Mouse (Mus musculus) bone marrow, adult 2 months (tissue): ENCODE measurements around the gene Sipa1l3. TPM values are rescaled to one million over a fixed set of nuclear protein-coding genes. Genes with fewer than 3 reads are reported as not detected.

Experiments
- H3K27ac ChIP-seq: fragments of 200-500 bp; 2 replicates; pipeline ENCODE4 v1.5.1; 2012; ENCODE audit warnings: low read depth, mild to moderate bottlenecking, control low read depth, inconsistent platforms, low read length; ENCODE audit not compliant: control insufficient read depth, poor library complexity, insufficient read depth
- H3K4me1 ChIP-seq: fragments of 200-500 bp; 2 replicates; pipeline ENCODE4 v1.6.1; 2011; ENCODE audit warnings: low read length; ENCODE audit not compliant: control insufficient read depth, insufficient read depth
- H3K4me3 ChIP-seq: fragments of 200-500 bp; replicated peaks from 2 replicates; pipeline ENCODE3; 2011; ENCODE audit warnings: mild to moderate bottlenecking, low read depth, low read length, control low read depth; ENCODE audit not compliant: control insufficient read depth
- CTCF ChIP-seq: fragments of 200-500 bp; IDR thresholded peaks from 2 replicates; pipeline ENCODE4 v1.5.1; 2011; ENCODE audit warnings: low read length, control low read depth; ENCODE audit not compliant: control insufficient read depth, insufficient read depth
- POLR2A ChIP-seq: fragments of 200-500 bp; IDR thresholded peaks from 2 replicates; pipeline ENCODE4 v1.6.1; 2011; ENCODE audit warnings: low read depth, mild to moderate bottlenecking, control low read depth, low read length, borderline replicate concordance; ENCODE audit not compliant: control insufficient read depth
- WGBS: fragments of 180-500 bp; shearing (Covaris S2); methylation state at CpG from one replicate; pipeline ENCODE4 v1.1.7; 2018; 5-methylcytosine and 5-hydroxymethylcytosine counted together
- polyA plus RNA-seq: library from polyadenylated mRNA; stranded (reverse); fragments of >200 nt; gene quantifications from 2 replicates; pipeline ENCODE4 v1.2.4, GENCODE M21; 2011; ENCODE audit warnings: low replicate concordance; ENCODE audit not compliant: missing spikeins, insufficient read depth, insufficient read length

Gene Sipa1l3
- polyA plus RNA-seq, 1 experiment = 16.8 TPM

GRCm38 (mm10) chr7:29480590-29481344 lies 37.7 kb downstream of the Sipa1l3 start:
- Histone ChIP-seq H3K4me3 (no peak overlapping the region), H3K4me1 (no peaks in the 10 kb centered on the region), H3K27ac (no peak overlapping the region)
- 87% methylated on average over 16 of the region's 16 CpGs for WGBS
- TF ChIP-seq POLR2A (no peak), CTCF (no peak)

DNA sequence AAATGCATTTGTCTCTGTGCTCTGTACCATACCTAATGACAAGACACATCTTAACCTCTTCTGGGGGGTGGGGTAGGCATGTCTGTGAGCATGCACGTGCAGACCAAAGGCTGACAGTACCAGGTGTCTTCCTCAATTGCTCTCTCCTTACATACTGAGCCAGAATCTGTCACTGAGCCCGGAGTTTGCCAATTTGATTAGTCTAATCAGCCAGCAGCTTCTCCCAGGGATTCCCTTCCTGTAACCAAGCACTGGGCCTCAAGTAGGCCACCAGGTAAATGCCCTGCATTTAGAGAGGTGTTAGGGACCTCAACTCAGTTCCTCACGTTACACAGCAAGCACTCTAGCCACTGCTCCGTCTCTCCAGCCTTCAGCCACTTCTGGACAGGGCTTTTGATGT lies 38.3 kb downstream of the Sipa1l3 start:
- Histone ChIP-seq H3K4me3 (no peak overlapping the region), H3K4me1 (no peaks in the 10 kb centered on the region), H3K27ac (no peak overlapping the region)
- no peak for TF ChIP-seq POLR2A
- 74% methylated on average over 4 of the region's 4 CpGs for WGBS

- Histone ChIP-seq H3K27ac (no peak overlapping the region), H3K4me3 (no peak overlapping the region), H3K4me1 (no peaks in the 10 kb centered on the region)
- TF ChIP-seq CTCF = no peak
- TF ChIP-seq POLR2A = no peak
- 89% methylated on average over 7 of the region's 7 CpGs for WGBS
Observed at GRCm38 (mm10) chr7:29475005-29475404, 43.4 kb downstream of the Sipa1l3 start.

- H3K4me3 ChIP-seq = no peak overlapping the region
- TF ChIP-seq CTCF (no peak), POLR2A (no peak)
Observed at GRCm38 (mm10) chr7:29471309-29471708, 47.1 kb downstream of the Sipa1l3 start.

DNA sequence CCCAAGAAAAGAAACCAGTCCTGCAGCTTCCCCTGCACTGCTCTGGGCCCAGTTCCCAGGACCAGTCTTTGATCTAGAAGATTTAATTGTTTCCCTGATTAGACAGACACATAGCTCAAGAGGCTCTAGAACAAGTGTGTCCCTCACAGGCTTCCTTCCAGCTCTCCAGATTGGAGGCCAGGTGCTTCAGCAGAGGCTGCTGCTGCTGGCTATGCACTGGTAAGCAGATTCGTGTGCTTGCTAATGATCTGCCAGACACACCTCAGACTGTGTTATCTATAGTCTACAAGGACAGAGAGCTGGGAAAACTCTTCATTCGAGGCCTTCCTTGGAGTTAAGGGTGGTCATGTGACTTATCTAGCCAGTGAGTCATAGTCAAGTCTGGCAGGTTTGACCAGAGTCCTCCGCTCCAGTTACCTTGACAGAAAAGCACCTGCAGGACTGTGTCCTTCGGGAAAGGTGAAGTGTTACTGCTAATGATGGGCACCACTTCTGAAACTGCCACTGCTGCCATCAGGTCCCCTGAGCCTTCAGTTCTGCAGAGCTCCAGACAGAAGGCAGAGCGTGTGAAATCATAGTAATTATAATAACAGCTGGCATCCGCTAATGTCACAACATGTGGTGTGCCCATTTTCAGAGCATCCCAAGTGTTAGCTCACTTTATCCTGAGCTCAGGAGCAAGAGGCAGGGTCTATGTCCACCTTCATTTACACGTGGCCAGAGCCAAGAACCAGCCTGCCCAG lies 48.7 kb downstream of the Sipa1l3 start:
- WGBS = 74% methylated on average over 7 of the region's 7 CpGs
- TF ChIP-seq CTCF (no peak), POLR2A (no peak)
- no peak overlapping the region for H3K27ac ChIP-seq
- no peaks in the 10 kb centered on the region for H3K4me1 ChIP-seq
- H3K4me3 ChIP-seq = no peak overlapping the region

More at GRCm38 (mm10) chr7:29471309-29471708, 47.1 kb downstream of the Sipa1l3 start:
- no peak overlapping the region for H3K27ac ChIP-seq
- no peaks in the 10 kb centered on the region for H3K4me1 ChIP-seq
- WGBS = 59% methylated on average over 7 of the region's 7 CpGs

DNA sequence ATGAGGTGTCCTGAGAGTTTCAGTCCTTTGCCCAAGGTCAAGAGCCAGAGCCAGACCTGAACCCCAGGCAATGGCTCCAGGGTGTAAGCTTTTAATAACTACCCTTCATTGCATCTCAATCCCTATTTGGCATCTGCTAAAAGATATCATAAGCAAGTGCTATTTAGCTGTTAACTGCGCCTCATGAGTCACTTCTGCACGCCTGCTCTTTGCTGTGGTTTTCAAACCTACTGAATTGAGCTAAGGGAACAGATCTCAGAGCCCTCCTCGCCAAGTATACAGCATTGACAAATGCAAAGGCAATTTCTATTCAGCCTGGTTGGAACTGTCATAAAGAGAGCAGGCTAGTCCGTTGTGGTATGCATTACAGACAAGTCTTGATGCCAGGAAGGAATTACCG lies 49.8 kb downstream of the Sipa1l3 start:
- no peak for TF ChIP-seq CTCF
- no peak for TF ChIP-seq POLR2A
- Histone ChIP-seq H3K27ac (no peak overlapping the region), H3K4me1 (no peaks in the 10 kb centered on the region), H3K4me3 (no peak overlapping the region)
- 80% methylated on average over 5 of the region's 5 CpGs for WGBS

DNA sequence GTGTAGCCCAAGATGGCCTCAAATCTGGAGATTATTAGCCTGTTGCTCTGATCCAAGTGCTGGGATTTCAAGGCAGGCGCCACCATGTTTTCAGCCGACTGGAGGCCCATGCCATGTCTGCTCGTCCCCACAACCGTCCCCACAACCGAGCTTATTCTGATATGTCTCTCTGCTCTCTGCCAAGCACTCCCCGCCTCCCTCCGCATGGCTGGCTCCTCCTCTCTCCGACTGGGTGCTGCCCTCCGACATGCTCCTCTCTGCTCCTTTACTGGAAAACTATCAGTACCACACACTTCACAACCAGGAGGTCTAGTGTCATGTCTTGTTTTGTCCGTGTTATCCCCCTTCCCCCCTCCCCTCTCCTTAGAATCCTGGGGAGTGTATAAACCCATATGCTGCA lies 51.9 kb downstream of the Sipa1l3 start:
- 81% methylated on average over 10 of the region's 10 CpGs for WGBS
- no peak overlapping the region for H3K27ac ChIP-seq
- H3K4me1 ChIP-seq = no peaks in the 10 kb centered on the region
- TF ChIP-seq POLR2A (no peak), CTCF (no peak)
- H3K4me3 ChIP-seq = no peak overlapping the region

GRCm38 (mm10) chr7:29465736-29466135 lies 52.7 kb downstream of the Sipa1l3 start:
- WGBS = 81% methylated on average over 4 of the region's 4 CpGs
- H3K4me1 ChIP-seq = no peaks in the 10 kb centered on the region
- no peak overlapping the region for H3K27ac ChIP-seq
- TF ChIP-seq CTCF (no peak), POLR2A (no peak)
- H3K4me3 ChIP-seq = no peak overlapping the region
